Mouse (Mus musculus): ENCODE data around the gene Shank2.

GRCm38 (mm10) chr7:144432920-144433319 is 431.2 kb downstream of the Shank2 start:
- TF ChIP-seq CTCF (IDR thresholded peaks at IDR 0.05; ENCODE audit: low read depth) (no peak), EP300 (IDR thresholded peaks at IDR 0.05; ENCODE audit: low read depth) (no peak)
